Mouse (Mus musculus) hindbrain, embryonic 12.5 days (tissue): ENCODE results near the gene Chit1. TPM values are rescaled to one million over a fixed set of nuclear protein-coding genes. Genes with fewer than 3 reads are reported as not detected.

Experiments used
- ATAC-seq: fragments of 200-750 bp; cut with Nextera tagmentation; 2 replicates; pipeline ENCODE4 v1.8.0; 2017; ENCODE audit warnings: moderate TSS enrichment; ENCODE audit not compliant: low FRiP score
- H3K27ac ChIP-seq: fragments of 300-500 bp; sonication (generic); 2 replicates; pipeline ENCODE4 v1.5.1; 2016; ENCODE audit warnings: mild to moderate bottlenecking
- H3K27me3 ChIP-seq: fragments of 300-500 bp; sonication (generic); 2 replicates; pipeline ENCODE4 v1.6.1; 2016; ENCODE audit warnings: mild to moderate bottlenecking
- H3K36me3 ChIP-seq: fragments of 300-500 bp; sonication (generic); 2 replicates; pipeline ENCODE4 v1.6.1; 2016; ENCODE audit warnings: mild to moderate bottlenecking
- H3K4me1 ChIP-seq: fragments of 300-500 bp; sonication (generic); 2 replicates; pipeline ENCODE4 v1.6.1; 2016
- H3K4me2 ChIP-seq: fragments of 300-500 bp; sonication (generic); replicated peaks from 2 replicates; pipeline ENCODE4 v1.6.1; 2016; ENCODE audit warnings: mild to moderate bottlenecking
- H3K4me3 ChIP-seq: fragments of 300-500 bp; sonication (generic); 2 replicates; pipeline ENCODE4 v1.5.1; 2016; ENCODE audit warnings: mild to moderate bottlenecking
- H3K9ac ChIP-seq: fragments of 300-500 bp; sonication (generic); 2 replicates; pipeline ENCODE4 v1.6.1; 2016; ENCODE audit warnings: mild to moderate bottlenecking, moderate library complexity
- H3K9me3 ChIP-seq: fragments of 300-500 bp; sonication (generic); replicated peaks from 2 replicates; pipeline ENCODE4 v1.6.1; 2016; ENCODE audit warnings: mild to moderate bottlenecking
- WGBS: fragments of 180-500 bp; shearing (Covaris S2); methylation state at CpG from one replicate; pipeline ENCODE4 v1.1.7; 2016; 5-methylcytosine and 5-hydroxymethylcytosine counted together
- polyA plus RNA-seq: library from polyadenylated mRNA; unstranded; fragments of >200 nt; fragmentation: Nextera tagmentation; extraction: Ambion mirVana; gene quantifications from 2 replicates; pipeline ENCODE4 v1.2.1, GENCODE M21; 2016

Gene Chit1
- polyA plus RNA-seq, 1 experiment from 2014 or later, result not detected

- WGBS, result 77% methylated on average over 15 of the region's 15 CpGs
- no peak for ATAC-seq
Observed at GRCm38 (mm10) chr1:134197325-134197982, 86.4 kb downstream of the Chit1 start.

GRCm38 (mm10) chr1:134198197-134198995 is 87.4 kb downstream of the Chit1 start:
- 82% methylated on average over 12 of the region's 12 CpGs for WGBS
- Histone ChIP-seq H3K27me3 (no peaks in the 10 kb centered on the region), H3K27ac (no peak overlapping the region), H3K36me3 (no peaks in the 10 kb centered on the region), H3K4me3 (no peak overlapping the region), H3K4me1 (peaks cover 22% of the 10 kb centered on the region), H3K9ac (no peak overlapping the region), H3K9me3 (no peaks in the 10 kb centered on the region), H3K4me2 (no peak overlapping the region)
- ATAC-seq, result no peak

More at GRCm38 (mm10) chr1:134197325-134197982, 86.4 kb downstream of the Chit1 start:
- Histone ChIP-seq H3K27ac (no peak overlapping the region), H3K4me2 (no peak overlapping the region), H3K4me1 (peaks cover 24% of the 10 kb centered on the region), H3K9me3 (no peaks in the 10 kb centered on the region), H3K36me3 (no peaks in the 10 kb centered on the region), H3K4me3 (no peak overlapping the region), H3K9ac (no peak overlapping the region), H3K27me3 (no peaks in the 10 kb centered on the region)

- H3K4me2 ChIP-seq, result no peak overlapping the region
- no peak for ATAC-seq
- peaks cover 12% of the 10 kb centered on the region for H3K4me1 ChIP-seq
- H3K4me3 ChIP-seq, result no peak overlapping the region
- WGBS, result 69% methylated on average over 2 of the region's 2 CpGs
- H3K36me3 ChIP-seq, result no peaks in the 10 kb centered on the region
- no peaks in the 10 kb centered on the region for H3K27me3 ChIP-seq
- no peaks in the 10 kb centered on the region for H3K9me3 ChIP-seq
- H3K27ac ChIP-seq, result no peak overlapping the region
- no peak overlapping the region for H3K9ac ChIP-seq
Observed at GRCm38 (mm10) chr1:134200481-134200880, 89.4 kb downstream of the Chit1 start.

Other genes with a start within 250 kb of the Chit1 start
- 2.0 and 4.0 TPM in 2 replicates for gene Optc, start 203.2 kb upstream of the Chit1 start, polyA plus RNA-seq
- gene Prelp, start 189.8 kb upstream of the Chit1 start, polyA plus RNA-seq, result 7.2 and 10.5 TPM in 2 replicates
- 12.7 and 19.8 TPM in 2 replicates for gene Fmod, start 74.0 kb upstream of the Chit1 start, polyA plus RNA-seq
- gene Btg2, start 32.1 kb upstream of the Chit1 start, polyA plus RNA-seq, result 90.4 and 105 TPM in 2 replicates
- gene Chil1, start 70.9 kb downstream of the Chit1 start, polyA plus RNA-seq, result 3.0 and 3.3 TPM in 2 replicates
- 2.4 and 15.9 TPM in 2 replicates for gene Mybph, start 82.2 kb downstream of the Chit1 start, polyA plus RNA-seq
- gene Adora1, start 124.2 kb downstream of the Chit1 start, polyA plus RNA-seq, result 2.3 and 2.4 TPM in 2 replicates
- 7.8 and 36.7 TPM in 2 replicates for gene Myog, start 178.7 kb downstream of the Chit1 start, polyA plus RNA-seq
- 6.3 and 7.8 TPM in 2 replicates for gene Ppfia4, start 221.7 kb downstream of the Chit1 start, polyA plus RNA-seq